ENCODE assay signal across 19 mouse cellular contexts in genomic region chr10:13597491-13597890, GRCm38 (mm10).
"Had no signal": no experiment of that assay in that cellular context is flagged by ENCODE, and none has a peak within 500 bp of the region (broad histone marks: within the 10 kb centered on the region; RNA-seq: fewer than 3 reads in every experiment).

No protein-coding gene starts in this region.

- H3K4me2 ChIP-seq: intestine, embryonic 15.5 days; limb, embryonic 13.5 days; liver, embryonic 12.5 days; liver, embryonic 15.5 days; neural tube, embryonic 12.5 days; stomach, embryonic 15.5 days had no signal

- H3K9ac ChIP-seq: intestine, embryonic 15.5 days; limb, embryonic 13.5 days; liver, embryonic 12.5 days; liver, embryonic 15.5 days; neural tube, embryonic 12.5 days; stomach, embryonic 15.5 days had no signal

- H3K27ac ChIP-seq: intestine, embryonic 15.5 days; limb, embryonic 10.5 days; limb, embryonic 13.5 days; liver, embryonic 12.5 days; liver, embryonic 15.5 days; macrophage; neural tube, embryonic 12.5 days; stomach, embryonic 15.5 days had no signal

- H3K27me3 ChIP-seq: intestine, embryonic 15.5 days; limb, embryonic 13.5 days; liver, embryonic 12.5 days; liver, embryonic 15.5 days; neural tube, embryonic 12.5 days; stomach, embryonic 15.5 days had no signal

- DNase-seq: kidney, adult 11 months; kidney, adult 8-10 months; kidney, postnatal 14 days; liver; lung, adult 18-20 months; lung, postnatal 14 days; midbrain, embryonic 14.5 days; retina, postnatal 1 day; right cerebral cortex, postnatal 25 days; spleen, adult 18-20 months; thymus, postnatal 25 days had no signal

- H3K4me3 ChIP-seq: intestine, embryonic 15.5 days; limb, embryonic 10.5 days; limb, embryonic 13.5 days; liver, embryonic 12.5 days; liver, embryonic 15.5 days; neural tube, embryonic 12.5 days; stomach, embryonic 15.5 days had no signal

- H3K4me1 ChIP-seq: intestine, embryonic 15.5 days; limb, embryonic 10.5 days; limb, embryonic 13.5 days; liver, embryonic 12.5 days; liver, embryonic 15.5 days; neural tube, embryonic 12.5 days; stomach, embryonic 15.5 days had no signal

- ATAC-seq: intestine, embryonic 15.5 days; liver, embryonic 12.5 days had no signal

- H3K36me3 ChIP-seq: intestine, embryonic 15.5 days; limb, embryonic 10.5 days; limb, embryonic 13.5 days; liver, embryonic 12.5 days; liver, embryonic 15.5 days; neural tube, embryonic 12.5 days; stomach, embryonic 15.5 days had no signal

- H3K9me3 ChIP-seq: intestine, embryonic 15.5 days; limb, embryonic 10.5 days; limb, embryonic 13.5 days; liver, embryonic 12.5 days; liver, embryonic 15.5 days; neural tube, embryonic 12.5 days; stomach, embryonic 15.5 days had no signal
